Mouse (Mus musculus) CD4-positive, CD25-positive, alpha-beta regulatory T cell, adult 9 weeks (primary cell): Measurements from ENCODE around the gene Smarce1. TPM values are rescaled to one million over a fixed set of nuclear protein-coding genes. Genes with fewer than 3 reads are reported as not detected.

Source experiments
- polyA plus RNA-seq: library from polyadenylated mRNA; unstranded; fragments of 100-300 nt; shearing (Covaris generic); gene quantifications from one replicate; pipeline ENCODE4 v1.2.1, GENCODE M21; 2017

Gene Smarce1
- 236 TPM for polyA plus RNA-seq

GRCm38 (mm10) chr11:99230261-99231048 is at the start of gene Smarce1:
Smarce1 (minus strand) TSS chr11:99231017.

GRCm38 (mm10) chr11:99243820-99244374 is 13.1 kb upstream of the Smarce1 start, which contains the start of gene Krt222:
Krt222 (minus strand) TSS chr11:99244085.

Other genes with a start within 250 kb of the Smarce1 start
- not detected for gene Gjd3, start 248.0 kb downstream of the Smarce1 start, polyA plus RNA-seq
- 16.8 TPM for gene Top2a, start 206.8 kb downstream of the Smarce1 start, polyA plus RNA-seq
- gene Igfbp4, start 189.8 kb downstream of the Smarce1 start, polyA plus RNA-seq = 70.5 TPM
- 0.14 TPM for gene Tns4, start 141.7 kb downstream of the Smarce1 start, polyA plus RNA-seq
- 633 TPM for gene Ccr7, start 75.9 kb downstream of the Smarce1 start, polyA plus RNA-seq
- gene Krt222, start 13.1 kb upstream of the Smarce1 start, polyA plus RNA-seq = 1.5 TPM
- not detected for gene Krt24, start 54.2 kb upstream of the Smarce1 start, polyA plus RNA-seq
- not detected for gene Krt25, start 91.9 kb upstream of the Smarce1 start, polyA plus RNA-seq
- gene Krt26, start 106.9 kb upstream of the Smarce1 start, polyA plus RNA-seq = not detected
- not detected for gene Krt27, start 120.1 kb upstream of the Smarce1 start, polyA plus RNA-seq
- not detected for gene Krt28, start 143.9 kb upstream of the Smarce1 start, polyA plus RNA-seq
- 18.4 TPM for gene Krt10, start 158.3 kb upstream of the Smarce1 start, polyA plus RNA-seq
- gene Krt12, start 191.2 kb upstream of the Smarce1 start, polyA plus RNA-seq = not detected
- gene Krt20, start 207.1 kb upstream of the Smarce1 start, polyA plus RNA-seq = not detected